ENCODE assay signal across 7 mouse cellular contexts in the genomic region with DNA sequence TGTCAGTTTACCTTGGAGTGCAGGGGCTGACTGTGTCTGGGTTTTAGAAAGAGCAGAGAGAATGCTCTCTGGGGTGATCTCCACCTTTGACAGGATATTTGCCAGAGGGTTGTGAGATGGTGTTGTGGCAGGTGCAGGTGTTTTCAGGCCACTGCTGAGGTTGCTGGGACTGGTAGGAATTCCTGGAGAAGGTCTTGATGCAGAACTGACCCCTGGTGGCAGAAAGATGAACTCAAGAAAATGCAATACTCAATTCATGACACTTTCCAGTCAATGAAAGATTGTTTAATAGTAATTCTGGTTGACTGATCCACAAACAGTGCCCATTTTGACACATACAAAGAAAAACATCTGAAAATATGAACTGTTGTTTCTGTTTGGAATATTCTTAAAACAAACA. TPM values are rescaled to one million over a fixed set of nuclear protein-coding genes. Genes with fewer than 3 reads are reported as not detected.
DNase-seq lines count a peak whose midpoint lies in the region; ATAC-seq and TF ChIP-seq lines count a peak whose summit lies in the region.

No protein-coding gene starts in this region.

- no peak overlapping the region for H3K4me2 ChIP-seq in kidney, postnatal 0 days (ENCODE audit: low read length)
- H3K4me2 ChIP-seq in kidney, embryonic 15.5 days = no peak overlapping the region
- no peak overlapping the region for H3K4me2 ChIP-seq in forebrain, embryonic 13.5 days

- H3K36me3 ChIP-seq in kidney, postnatal 0 days (ENCODE audit: insufficient read depth, low read length) = peaks cover 23% of the 10 kb centered on the region
- H3K36me3 ChIP-seq in kidney, embryonic 15.5 days = peaks cover 87% of the 10 kb centered on the region
- peaks cover 81% of the 10 kb centered on the region for H3K36me3 ChIP-seq in forebrain, embryonic 13.5 days (ENCODE audit: poor library complexity, severe bottlenecking)

- no peak overlapping the region for H3K27ac ChIP-seq in kidney, postnatal 0 days
- no peak overlapping the region for H3K27ac ChIP-seq in kidney, embryonic 15.5 days
- no peak overlapping the region for H3K27ac ChIP-seq in forebrain, embryonic 13.5 days

- peak; percentile 51 for DNase-seq in kidney, postnatal 0 days (ENCODE audit: low spot score)
- peak; percentile 50 for DNase-seq in ES-CJ7 (ENCODE audit: low read depth, low spot score)
- peak; percentile 50 for DNase-seq in brain, adult 2 months (ENCODE audit: low read depth, low spot score)
- DNase-seq in retina, embryonic 14.5 days (ENCODE audit: low spot score) = peak; percentile 63
- no peak for DNase-seq in ovary, postnatal 14 days (ENCODE audit: low spot score)

- H3K27me3 ChIP-seq in kidney, postnatal 0 days (ENCODE audit: insufficient read depth, low read length) = no peaks in the 10 kb centered on the region
- H3K27me3 ChIP-seq in kidney, embryonic 15.5 days = no peaks in the 10 kb centered on the region
- H3K27me3 ChIP-seq in forebrain, embryonic 13.5 days = no peaks in the 10 kb centered on the region

- peak; percentile 75 for TF ChIP-seq CTCF in kidney, postnatal 0 days (IDR thresholded peaks at IDR 0.05; ENCODE audit: low read depth)

- no peak overlapping the region for H3K9ac ChIP-seq in kidney, postnatal 0 days (ENCODE audit: low read depth, low read length)
- H3K9ac ChIP-seq in kidney, embryonic 15.5 days = no peak overlapping the region
- no peak overlapping the region for H3K9ac ChIP-seq in forebrain, embryonic 13.5 days

- no peaks in the 10 kb centered on the region for H3K4me1 ChIP-seq in kidney, postnatal 0 days (replicated peaks; ENCODE audit: insufficient read depth, low read length)
- no peaks in the 10 kb centered on the region for H3K4me1 ChIP-seq in kidney, embryonic 15.5 days
- no peaks in the 10 kb centered on the region for H3K4me1 ChIP-seq in forebrain, embryonic 13.5 days

- no peak overlapping the region for H3K4me3 ChIP-seq in kidney, postnatal 0 days (replicated peaks; ENCODE audit: low read depth, low read length)
- H3K4me3 ChIP-seq in kidney, embryonic 15.5 days (replicated peaks) = no peak overlapping the region
- H3K4me3 ChIP-seq in forebrain, embryonic 13.5 days = no peak overlapping the region

- H3K9me3 ChIP-seq in kidney, postnatal 0 days (replicated peaks; ENCODE audit: low read length) = no peaks in the 10 kb centered on the region
- H3K9me3 ChIP-seq in kidney, embryonic 15.5 days (replicated peaks) = no peaks in the 10 kb centered on the region
- H3K9me3 ChIP-seq in forebrain, embryonic 13.5 days (replicated peaks) = no peaks in the 10 kb centered on the region

- ATAC-seq in kidney, postnatal 0 days (replicated peaks; ENCODE audit: low FRiP score, low read depth) = no peak
- no peak for ATAC-seq in kidney, embryonic 15.5 days (replicated peaks; ENCODE audit: low FRiP score)
- no peak for ATAC-seq in forebrain, embryonic 13.5 days

RNA-seq across cellular contexts. Expression of gene Tars2, which starts 12.0 kb away (rescaled TPM):
- 28.7 and 34.7 TPM in 2 replicates for polyA plus RNA-seq in kidney, postnatal 0 days (2015; fragmentation: Nextera tagmentation; extraction: Ambion mirVana)
- polyA plus RNA-seq in kidney, embryonic 15.5 days (2015; fragmentation: Nextera tagmentation; extraction: Ambion mirVana) = 47.3 and 58.4 TPM in 2 replicates
- 42.8 and 50.9 TPM in 2 replicates for polyA plus RNA-seq in forebrain, embryonic 13.5 days (2015; fragmentation: Nextera tagmentation; extraction: Ambion mirVana)

RNA-seq across cellular contexts. Expression of gene Ecm1, which starts 32.6 kb away (rescaled TPM):
- polyA plus RNA-seq in kidney, postnatal 0 days (2015; fragmentation: Nextera tagmentation; extraction: Ambion mirVana) = 173 and 178 TPM in 2 replicates
- polyA plus RNA-seq in kidney, embryonic 15.5 days (2015; fragmentation: Nextera tagmentation; extraction: Ambion mirVana) = 177 and 231 TPM in 2 replicates
- polyA plus RNA-seq in forebrain, embryonic 13.5 days (2015; fragmentation: Nextera tagmentation; extraction: Ambion mirVana) = 9.5 and 12.2 TPM in 2 replicates

RNA-seq across cellular contexts. Expression of gene Rprd2, which starts 46.7 kb away (rescaled TPM):
- 15.1 and 17.3 TPM in 2 replicates for polyA plus RNA-seq in kidney, postnatal 0 days (2015; fragmentation: Nextera tagmentation; extraction: Ambion mirVana)
- 22.4 and 23.9 TPM in 2 replicates for polyA plus RNA-seq in kidney, embryonic 15.5 days (2015; fragmentation: Nextera tagmentation; extraction: Ambion mirVana)
- polyA plus RNA-seq in forebrain, embryonic 13.5 days (2015; fragmentation: Nextera tagmentation; extraction: Ambion mirVana) = 22.7 and 23.5 TPM in 2 replicates

Comparison
In these comparisons a context has a peak if more than half of its experiments do, and no peak if none do; other contexts are left out.
1. RNA of gene Ecm1, which starts 32.6 kb away (polyA plus RNA-seq): 177 to 231 TPM in kidney, embryonic 15.5 days and 173 to 178 TPM in kidney, postnatal 0 days; 9.5 to 12.2 TPM in forebrain, embryonic 13.5 days; every median in the first group is over 10 times any median in the second.